Mouse (Mus musculus) urinary bladder, postnatal 36 days (tissue): ENCODE data around the gene Cyp21a1.
A peak's percentile ranks its signal among the peaks of the same experiment; 100 is the strongest.
"Not testable (repeated sequence)": the region's sequence is repeated elsewhere in the genome, so short reads cannot be mapped to it uniquely, and the experiment has no call there.

Experiments
- DNase-seq, 2 experiments: peaks; one replicate each; pipeline ENCODE4 v3.0.0; 2022; ENCODE audit warnings: low spot score in 2 of 2, mixed read lengths in 1 of 2

The Cyp21a1 gene

GRCm38 (mm10) chr17:34804301-34804700 is at the start of gene Cyp21a1:
Gene Cyp21a1 (minus strand): TSS chr17:34804561.
- not testable (repeated sequence) for DNase-seq

GRCm38 (mm10) chr17:34853511-34853910 is 49.1 kb upstream of the Cyp21a1 start:
- no peak for DNase-seq

- DNase-seq = no peak
These were observed 46.3 kb upstream of the Cyp21a1 start for GRCm38 (mm10) chr17:34850517-34851125.

DNA sequence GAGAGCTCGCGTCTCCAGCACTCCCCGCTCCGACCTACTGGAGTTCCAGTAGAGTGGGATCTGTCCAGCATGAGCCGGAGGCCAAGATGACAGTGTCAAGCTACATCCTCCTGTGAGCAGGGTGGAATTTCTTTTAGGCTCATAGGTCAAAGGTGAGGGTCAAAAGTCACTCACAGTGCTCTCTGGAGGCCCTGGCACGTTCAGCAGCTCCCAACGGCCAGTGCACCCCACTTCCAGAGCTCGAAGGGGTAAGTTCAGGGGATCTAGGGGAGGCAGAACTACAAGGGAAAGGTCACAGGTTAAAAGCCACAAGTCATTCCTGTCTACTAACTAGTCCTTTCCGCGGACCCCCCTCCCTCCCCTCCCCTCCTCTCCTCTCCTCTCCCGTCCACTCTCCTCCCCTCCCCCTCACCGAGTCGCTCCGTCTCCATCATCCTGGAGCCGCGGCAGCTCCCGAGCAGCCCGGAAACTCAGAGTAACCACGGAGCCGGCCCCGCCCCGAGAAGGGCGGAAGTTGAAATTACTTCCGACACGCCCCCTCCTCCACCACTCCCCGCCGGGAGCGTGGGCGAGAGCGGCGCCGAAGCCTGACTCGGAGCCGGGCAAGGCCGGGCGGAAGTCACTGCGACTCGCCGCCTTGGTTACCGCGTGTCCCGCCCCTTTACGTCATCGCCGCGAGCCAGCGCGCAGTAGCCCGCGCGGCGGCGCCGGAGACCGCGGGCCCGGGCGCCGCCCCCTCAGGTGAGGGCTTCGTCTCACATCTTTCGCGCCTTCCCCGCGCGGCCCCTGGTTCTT is 45.6 kb upstream of the Cyp21a1 start, which contains the start of the genes Skiv2l and Nelfe:
Gene Skiv2l (minus strand): TSS at position 489 of the 795 bp plus-strand sequence.
Gene Nelfe (plus strand): TSS at position 670 of the 795 bp plus-strand sequence.
- DNase-seq = peak; percentile 98

DNA sequence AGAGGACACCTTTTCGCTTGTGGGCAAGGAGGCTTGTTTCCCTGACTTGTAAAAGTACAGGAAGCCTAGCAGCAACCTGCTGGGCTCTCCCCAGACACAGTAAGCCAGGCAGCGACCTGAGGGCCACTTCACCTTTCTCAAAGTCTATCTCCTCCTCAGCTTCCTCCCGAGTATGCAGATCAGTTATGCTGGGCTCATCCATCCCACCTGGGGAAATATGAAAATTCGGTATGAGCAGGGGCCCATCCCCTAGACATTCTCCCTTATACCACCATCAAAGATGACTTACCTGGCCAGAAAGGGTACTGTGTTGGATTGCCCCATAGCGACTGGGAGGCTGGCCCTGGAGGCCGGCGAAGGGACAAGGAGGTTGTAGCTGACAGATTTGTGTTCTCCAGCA is 43.3 kb upstream of the Cyp21a1 start:
- DNase-seq = no peak

GRCm38 (mm10) chr17:34847192-34847591 is 42.8 kb upstream of the Cyp21a1 start:
- no peak for DNase-seq

- DNase-seq = no peak
These were observed 40.5 kb upstream of the Cyp21a1 start for GRCm38 (mm10) chr17:34844884-34845283.

GRCm38 (mm10) chr17:34840736-34841307 is 36.5 kb upstream of the Cyp21a1 start:
- no peak for DNase-seq

GRCm38 (mm10) chr17:34838785-34839184 is 34.4 kb upstream of the Cyp21a1 start:
- no peak for DNase-seq

DNA sequence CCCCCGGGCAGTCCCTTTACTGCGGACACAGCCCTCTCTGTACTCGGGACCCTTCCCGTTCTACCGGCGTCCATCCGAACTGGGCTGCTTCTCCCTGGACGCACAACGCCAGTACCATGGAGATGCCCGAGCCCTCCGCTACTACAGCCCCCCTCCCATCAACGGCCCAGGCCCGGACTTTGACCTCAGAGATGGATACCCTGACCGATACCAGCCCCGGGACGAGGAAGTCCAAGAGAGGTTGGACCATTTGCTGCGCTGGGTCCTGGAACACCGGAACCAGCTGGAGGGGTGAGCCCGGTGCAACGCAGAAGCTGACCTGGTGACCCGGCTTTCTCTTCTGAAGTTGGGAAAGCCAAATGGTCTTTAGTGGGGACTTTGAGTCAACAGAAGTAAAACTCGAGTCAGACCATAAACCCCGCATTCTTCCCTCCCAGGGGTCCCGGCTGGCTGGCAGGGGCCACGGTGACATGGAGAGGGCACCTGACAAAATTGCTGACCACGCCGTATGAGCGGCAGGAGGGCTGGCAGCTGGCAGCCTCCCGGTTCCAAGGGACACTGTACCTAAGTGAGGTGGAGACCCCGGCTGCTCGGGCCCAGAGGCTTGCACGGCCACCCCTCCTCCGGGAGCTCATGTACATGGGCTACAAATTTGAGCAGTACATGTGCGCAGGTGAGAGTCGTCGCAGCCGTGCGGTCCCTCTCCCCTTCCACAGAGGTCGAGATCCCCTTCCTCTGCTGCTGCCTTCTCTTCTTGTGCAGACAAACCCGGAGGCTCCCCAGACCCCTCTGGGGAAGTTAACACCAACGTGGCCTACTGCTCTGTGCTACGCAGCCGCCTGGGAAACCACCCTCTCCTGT is 33.3 kb upstream of the Cyp21a1 start:
- DNase-seq = no peak

DNA sequence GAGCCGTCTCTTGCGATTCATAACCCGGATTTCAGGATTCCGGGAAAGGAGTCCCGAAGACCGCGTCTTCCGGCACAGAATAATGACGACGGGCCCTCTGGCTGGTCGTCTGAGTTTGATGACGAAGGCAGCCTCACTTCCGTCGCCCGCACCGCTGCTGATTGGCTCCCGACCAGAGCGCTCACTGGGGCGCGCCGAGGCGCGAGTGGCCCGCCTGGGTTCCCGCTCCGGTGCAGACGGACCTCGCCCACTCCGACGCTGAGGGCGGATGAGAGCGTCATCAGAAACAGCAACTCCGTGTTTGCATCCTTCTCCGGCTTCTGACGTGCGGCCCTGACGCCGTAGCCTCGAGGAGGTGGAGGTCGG is 32.5 kb upstream of the Cyp21a1 start, which contains the start of the genes Stk19 and Dxo:
Gene Stk19 (minus strand): TSS at position 90 of the 366 bp plus-strand sequence.
Gene Dxo (plus strand): TSS at position 164 of the 366 bp plus-strand sequence.
- peak; percentile 94 to 95 for DNase-seq

GRCm38 (mm10) chr17:34836155-34836855 is 31.9 kb upstream of the Cyp21a1 start:
- no peak for DNase-seq

DNA sequence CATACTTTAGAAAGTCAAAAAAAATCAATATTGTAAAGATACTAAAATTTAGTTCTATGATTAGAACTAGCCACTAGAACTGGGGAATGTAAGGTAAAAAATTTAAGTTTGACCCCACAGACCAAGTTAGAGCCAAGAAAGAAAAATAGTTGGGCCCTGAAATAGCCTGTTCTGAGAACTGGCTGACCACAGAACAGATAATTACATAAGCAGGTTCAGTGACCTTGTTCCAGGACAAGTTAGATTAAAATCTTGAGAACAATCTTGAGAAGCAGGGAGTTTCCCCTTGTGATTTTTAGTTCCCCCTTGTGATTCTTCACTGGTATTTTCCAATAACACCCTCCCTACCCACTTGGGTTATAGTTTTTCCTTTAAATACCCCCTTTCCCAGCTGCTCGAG is 26.4 kb upstream of the Cyp21a1 start:
- DNase-seq = not testable (repeated sequence)

GRCm38 (mm10) chr17:34814818-34815370 is 10.5 kb upstream of the Cyp21a1 start:
- no peak for DNase-seq

- DNase-seq = not testable (repeated sequence)
These were observed 9.4 kb upstream of the Cyp21a1 start for GRCm38 (mm10) chr17:34813747-34814146.

GRCm38 (mm10) chr17:34811275-34811674 is 6.9 kb upstream of the Cyp21a1 start:
- DNase-seq = no peak

DNA sequence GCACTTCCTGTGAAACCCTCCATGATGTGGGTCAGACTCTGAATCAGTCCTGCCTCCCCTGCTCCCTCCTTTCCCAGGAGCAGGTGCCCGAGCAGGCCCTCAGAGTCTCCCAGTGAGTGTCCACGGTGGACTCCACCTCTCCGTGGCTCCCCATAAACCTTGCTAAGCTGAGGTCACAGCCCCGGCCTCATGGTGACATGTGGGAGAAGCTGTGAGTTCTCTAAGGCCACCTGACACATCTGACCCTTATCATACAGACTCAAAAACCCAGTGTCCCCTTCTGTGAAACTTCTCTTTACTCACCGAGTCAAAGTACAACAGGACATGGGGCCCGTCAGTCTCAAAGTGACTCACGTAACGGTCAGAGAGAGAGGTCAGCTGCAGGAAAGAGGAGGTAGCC is 6.5 kb upstream of the Cyp21a1 start:
- DNase-seq = not testable (repeated sequence)

- not testable (repeated sequence) for DNase-seq
These were observed 6.0 kb upstream of the Cyp21a1 start for GRCm38 (mm10) chr17:34810411-34810810.

GRCm38 (mm10) chr17:34808599-34809205 is 4.3 kb upstream of the Cyp21a1 start:
- DNase-seq = no peak

- no peak for DNase-seq
These were observed 2.8 kb upstream of the Cyp21a1 start for GRCm38 (mm10) chr17:34807176-34807575.
